Mouse (Mus musculus): Measurements from ENCODE around the gene Gm28308.

The Gm28308 gene

GRCm38 (mm10) chr6:52205221-52205620 is 7.9 kb downstream of the Gm28308 start:
- DNase-seq (ENCODE audit: low spot score), result no peak

GRCm38 (mm10) chr6:52204050-52204752 is 8.9 kb downstream of the Gm28308 start, which contains the start of gene Hoxa5:
TSS of gene Hoxa5 (minus strand) at chr6:52204587.
- peak; percentile 89 for DNase-seq (ENCODE audit: low spot score)

DNA sequence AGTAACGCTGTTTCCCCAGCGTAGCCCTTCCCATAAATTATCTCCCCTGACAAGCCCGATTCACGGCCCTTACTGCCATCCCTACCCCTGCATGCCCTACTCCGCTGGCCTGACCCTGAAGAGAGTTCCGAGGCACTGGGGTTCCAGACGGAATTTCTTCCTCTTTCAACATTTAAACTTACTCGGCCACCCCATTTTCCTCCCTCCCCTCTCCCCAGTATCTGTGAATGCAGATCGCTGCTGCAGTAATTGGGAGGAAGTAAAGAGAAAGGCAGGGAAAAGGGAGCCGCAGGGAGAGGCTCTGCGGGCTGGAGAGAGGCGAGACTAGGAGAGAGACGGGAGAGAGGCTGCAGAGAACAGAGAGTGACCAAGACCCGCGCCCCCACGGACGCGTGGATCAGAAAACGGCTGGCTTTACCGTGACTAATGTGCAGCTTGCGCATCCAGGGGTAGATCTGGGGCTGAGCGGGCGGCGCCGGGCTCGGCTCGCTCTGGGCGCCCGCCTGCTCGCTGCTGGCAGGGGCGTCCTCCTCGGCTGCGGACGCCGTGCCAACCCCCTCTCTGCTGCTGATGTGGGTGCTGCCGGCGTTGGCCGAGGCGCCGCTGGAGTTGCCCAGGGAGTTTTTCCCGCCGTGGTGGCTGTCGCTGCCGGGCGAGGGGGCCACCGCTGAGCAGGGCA is 9.6 kb downstream of the Gm28308 start:
- DNase-seq (ENCODE audit: low spot score), result no peak

GRCm38 (mm10) chr6:52203121-52203370 is 10.1 kb downstream of the Gm28308 start:
- no peak for DNase-seq (ENCODE audit: low spot score)

- DNase-seq (ENCODE audit: low spot score), result no peak
Observed at GRCm38 (mm10) chr6:52202362-52203120, 10.6 kb downstream of the Gm28308 start.

- no peak for DNase-seq (ENCODE audit: low spot score)
Observed at GRCm38 (mm10) chr6:52201269-52201668, 11.9 kb downstream of the Gm28308 start.

DNA sequence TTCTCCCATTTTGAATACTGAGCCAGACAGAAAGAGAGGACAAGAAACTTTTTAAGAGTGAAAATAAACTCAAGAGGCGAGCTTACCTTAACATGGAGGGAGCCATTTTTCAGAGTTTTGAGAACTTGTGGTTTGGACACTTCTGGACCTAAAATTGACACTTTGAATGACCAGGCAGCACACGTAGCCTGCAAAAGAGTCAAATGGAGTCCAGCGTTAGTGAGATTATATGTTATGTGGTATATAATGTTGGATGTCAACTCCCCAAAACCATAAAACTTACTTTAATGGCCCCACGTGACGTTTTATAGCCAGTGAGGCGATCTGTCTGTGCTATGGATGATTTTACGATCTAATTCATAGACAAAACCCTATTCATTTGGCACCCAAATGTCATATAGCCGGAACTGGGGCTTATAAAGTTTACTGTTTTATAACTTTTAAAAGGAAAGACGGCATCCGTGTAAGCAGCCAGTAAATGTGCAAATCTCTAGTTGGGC is 12.3 kb downstream of the Gm28308 start:
- no peak for DNase-seq (ENCODE audit: low spot score)

DNA sequence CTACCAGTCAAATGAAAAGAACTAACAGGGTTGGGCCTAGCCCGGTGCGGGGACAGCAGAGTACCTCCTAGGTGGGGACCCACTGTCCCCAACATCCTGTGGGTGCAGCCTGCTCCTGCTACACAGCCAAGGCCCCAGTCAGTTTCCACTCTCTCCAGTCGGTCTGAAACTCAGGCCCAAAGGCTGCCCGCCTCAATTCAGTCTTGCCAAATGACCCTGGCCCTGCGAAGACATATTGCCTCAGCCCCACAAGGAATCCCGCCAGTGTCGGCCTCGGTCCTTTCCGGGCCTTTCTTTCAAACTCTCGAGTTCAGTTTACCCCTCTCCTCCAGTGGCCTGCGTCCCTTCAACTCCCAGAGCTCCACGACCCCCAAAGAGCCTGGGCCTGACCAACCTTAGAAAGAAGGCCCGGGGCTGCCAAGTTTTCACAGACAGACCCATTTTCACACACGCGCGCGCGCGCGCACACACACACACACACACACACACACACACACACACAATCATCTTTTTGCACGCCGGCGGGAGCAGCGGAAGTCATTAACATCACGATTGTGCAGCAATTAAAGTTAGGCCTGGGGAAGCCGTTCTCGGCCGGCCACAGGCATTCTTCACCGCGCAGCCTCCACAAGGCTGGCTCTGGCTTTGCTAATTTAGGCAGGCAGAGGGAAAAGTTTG is 12.9 kb downstream of the Gm28308 start:
- DNase-seq (ENCODE audit: low spot score), result no peak

- no peak for DNase-seq (ENCODE audit: low spot score)
Observed at GRCm38 (mm10) chr6:52197271-52197670, 15.9 kb downstream of the Gm28308 start.

GRCm38 (mm10) chr6:52196811-52197210 is 16.3 kb downstream of the Gm28308 start:
- DNase-seq (ENCODE audit: low spot score), result no peak

DNA sequence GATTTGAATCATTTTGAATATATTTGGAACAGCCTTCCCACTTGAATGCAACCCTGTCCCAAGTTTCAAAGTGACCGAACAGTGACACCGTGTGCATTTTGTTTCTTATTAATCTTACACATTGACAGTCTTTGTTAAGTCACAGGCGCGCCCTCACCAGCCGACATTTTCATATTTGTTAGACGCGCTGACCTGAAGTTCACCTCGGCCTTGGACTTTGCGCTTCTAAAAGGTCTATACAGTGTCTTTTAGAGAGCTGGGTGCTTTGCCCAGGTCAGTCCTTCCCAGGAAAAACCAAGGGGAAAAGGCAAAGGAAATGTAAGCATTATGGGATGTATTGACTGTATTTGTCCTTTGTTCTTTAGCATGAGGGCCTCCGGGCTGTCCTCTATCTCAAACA is 18.4 kb downstream of the Gm28308 start:
- DNase-seq (ENCODE audit: low spot score), result no peak

DNA sequence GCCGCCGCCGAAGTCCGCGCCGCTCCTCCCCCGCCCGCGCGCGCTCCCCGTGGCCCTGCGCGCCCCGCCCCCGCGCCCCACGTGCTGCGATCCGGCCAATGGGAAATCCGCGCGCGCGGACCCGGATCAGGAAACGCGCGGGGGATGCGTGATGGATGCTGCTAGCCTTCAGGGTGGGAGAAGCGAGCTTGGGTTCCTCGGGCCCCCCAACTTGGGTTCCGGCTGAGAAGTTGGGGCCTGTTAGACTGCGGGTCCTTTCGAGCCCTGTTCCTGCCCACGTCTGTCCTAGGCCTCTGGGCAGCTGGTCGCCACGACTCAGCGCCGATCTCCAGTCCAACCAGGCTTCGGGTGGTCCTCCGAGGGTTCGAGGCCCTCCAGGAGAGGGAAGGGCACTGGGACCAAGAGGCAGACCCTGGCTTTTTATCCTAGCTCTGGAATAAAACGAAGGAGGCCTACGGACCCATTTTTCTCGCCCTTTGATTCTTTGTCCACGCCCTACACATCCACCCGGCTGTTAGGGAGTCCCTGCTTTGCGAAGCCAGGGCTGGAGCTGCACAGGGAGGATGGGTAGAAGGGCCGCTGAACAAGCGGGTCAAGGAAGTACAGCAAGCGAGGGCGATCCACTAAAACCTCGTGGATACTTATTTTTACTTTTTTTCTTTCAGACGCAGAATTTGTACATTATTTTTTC is 21.1 kb downstream of the Gm28308 start:
- DNase-seq (ENCODE audit: low spot score), result peak; percentile 94

DNA sequence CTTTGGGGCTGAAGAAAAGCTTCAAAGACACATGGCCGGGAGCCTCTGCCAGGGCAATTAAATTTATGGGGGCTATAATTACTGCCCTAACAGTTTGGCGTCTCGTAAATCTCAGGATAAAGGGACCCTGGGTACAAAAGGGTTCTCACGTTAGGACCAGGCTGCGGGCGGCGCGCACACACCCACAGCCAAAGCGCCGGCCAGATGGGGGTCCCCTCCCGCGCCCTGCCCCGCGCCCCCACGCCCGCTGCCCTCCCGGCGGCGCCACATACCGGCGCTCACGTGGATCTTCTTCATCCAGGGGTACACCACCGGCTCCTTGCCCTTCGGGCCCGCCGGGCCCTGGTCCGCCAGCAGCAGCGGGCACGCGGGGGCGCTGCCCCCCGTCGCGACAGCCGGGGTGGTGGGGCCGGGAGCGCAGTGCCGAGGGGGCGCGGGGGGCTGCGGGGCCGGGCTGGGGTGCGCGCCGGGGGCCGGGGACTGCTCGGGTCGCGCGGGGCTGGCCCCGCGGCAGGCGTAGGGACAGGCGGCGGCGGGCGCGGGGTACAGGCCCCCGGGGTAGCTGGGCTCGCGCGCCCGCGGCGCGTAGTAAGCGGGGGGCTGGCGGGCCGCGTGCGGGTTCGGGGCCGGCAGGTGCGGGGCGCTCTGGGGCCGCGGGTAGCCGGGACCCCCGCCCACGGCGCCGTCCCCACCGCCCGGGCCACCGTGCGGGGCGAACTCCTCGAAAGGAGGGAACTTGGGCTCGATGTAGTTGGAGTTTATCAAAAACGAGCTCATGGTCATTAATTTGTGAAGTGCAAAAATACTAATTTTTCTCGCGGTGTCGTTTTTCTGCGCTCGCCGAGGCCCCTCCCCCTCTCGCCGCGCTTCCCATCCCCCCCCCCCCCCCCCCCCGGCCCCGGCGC is 22.0 kb downstream of the Gm28308 start, which contains the start of gene Hoxa4:
Gene Hoxa4, minus strand, starts transcription at position 848 of the 905 bp plus-strand sequence.
- no peak for DNase-seq (ENCODE audit: low spot score)

GRCm38 (mm10) chr6:52190410-52190809 is 22.7 kb downstream of the Gm28308 start:
- DNase-seq (ENCODE audit: low spot score), result no peak

DNA sequence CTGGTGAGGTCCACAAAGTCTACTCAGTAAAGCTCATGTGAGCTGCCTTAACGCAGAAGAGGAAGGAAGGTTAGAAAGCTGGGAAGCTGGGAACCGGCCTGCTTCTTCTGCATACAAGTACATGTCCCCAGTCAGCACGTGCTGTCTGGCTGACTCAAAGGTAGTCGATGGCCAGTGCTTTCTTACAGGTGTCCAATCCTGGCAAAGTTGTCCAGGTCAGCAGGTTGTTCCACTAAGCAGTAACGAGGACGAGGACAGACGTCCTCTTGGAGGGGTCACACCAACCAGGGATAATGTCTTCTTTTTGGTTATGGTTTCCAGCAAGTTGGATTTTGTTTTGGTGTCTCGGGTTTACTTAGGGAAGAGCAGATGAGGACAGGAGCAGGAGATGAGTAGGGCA is 23.2 kb downstream of the Gm28308 start:
- no peak for DNase-seq (ENCODE audit: low spot score)

GRCm38 (mm10) chr6:52189172-52189591 is 24.0 kb downstream of the Gm28308 start:
- no peak for DNase-seq (ENCODE audit: low spot score)

DNA sequence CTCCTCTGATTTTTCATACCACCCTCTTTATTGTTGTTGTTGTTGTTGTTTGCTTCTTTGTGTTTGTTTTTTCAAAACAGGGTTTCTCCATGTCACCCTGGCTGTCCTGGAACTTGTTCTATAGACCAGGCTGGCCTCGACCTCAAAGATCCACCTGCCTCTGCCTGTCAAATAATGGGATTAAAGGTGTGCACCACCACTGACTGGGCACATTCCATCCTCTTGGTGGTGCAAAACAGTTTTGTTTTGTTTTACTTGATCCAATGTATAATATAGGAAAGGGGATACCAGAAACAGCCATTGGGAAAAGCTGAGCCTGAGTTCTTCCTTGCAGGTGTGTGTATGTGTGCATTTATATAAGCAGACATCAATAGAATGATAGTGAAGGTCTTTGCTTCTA is 26.6 kb downstream of the Gm28308 start:
- DNase-seq (ENCODE audit: low spot score), result no peak

DNA sequence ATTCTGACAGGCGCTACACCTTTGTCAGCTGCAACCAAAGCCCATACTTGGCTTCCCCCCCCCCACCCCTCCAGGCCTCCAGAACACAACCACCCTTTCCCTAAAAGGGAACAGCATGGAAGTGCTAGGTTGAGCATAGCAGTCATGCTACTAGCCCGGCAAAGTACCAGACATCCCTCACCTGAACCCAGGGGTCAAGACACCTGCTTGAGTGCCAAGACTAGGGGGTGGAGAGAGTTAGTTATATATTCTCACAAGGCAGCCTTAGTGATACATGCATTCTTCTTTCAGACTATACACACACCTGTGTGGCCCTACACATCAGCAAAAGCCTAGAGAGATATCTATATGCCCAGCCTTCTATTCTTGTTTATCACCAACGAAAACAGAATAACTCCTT is 27.3 kb downstream of the Gm28308 start:
- no peak for DNase-seq (ENCODE audit: low spot score)

DNA sequence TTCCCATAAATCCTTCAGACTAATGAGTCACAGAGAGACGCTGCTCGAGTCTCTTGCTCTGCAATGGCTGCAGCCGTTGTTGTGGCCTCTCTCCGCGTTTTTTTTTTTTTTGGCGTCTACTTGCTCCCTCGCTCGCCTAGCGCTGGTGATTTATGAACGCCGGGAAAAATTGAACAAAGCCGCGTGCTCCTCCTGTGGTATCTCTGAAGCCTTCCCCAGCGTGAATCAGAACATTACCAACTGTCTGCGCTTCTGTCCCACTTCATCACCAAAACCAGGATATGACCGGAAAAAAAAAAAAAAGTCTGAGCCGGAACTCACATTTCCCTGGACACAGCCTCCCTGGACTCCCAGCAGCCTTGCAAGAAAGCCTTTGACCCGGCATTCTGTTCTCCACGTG is 27.9 kb downstream of the Gm28308 start:
- DNase-seq (ENCODE audit: low spot score), result no peak

GRCm38 (mm10) chr6:52184668-52185067 is 28.5 kb downstream of the Gm28308 start:
- DNase-seq (ENCODE audit: low spot score), result no peak
